Mouse (Mus musculus): ENCODE results near the gene Duoxa1. TPM values are rescaled to one million over a fixed set of nuclear protein-coding genes. Genes with fewer than 3 reads are reported as not detected.
"Not testable (repeated sequence)": the region's sequence is repeated elsewhere in the genome, so short reads cannot be mapped to it uniquely, and the experiment has no call there.

Duoxa1 gene
- total RNA-seq, 2 experiments from 2014 or later: 0.39 TPM; not detected in 1

GRCm38 (mm10) chr2:122334170-122334569 lies 20.6 kb upstream of the Duoxa1 start:
- no peak for DNase-seq
- intact Hi-C loops (cut with DNase I): no loop called here

GRCm38 (mm10) chr2:122332222-122332621 lies 18.7 kb upstream of the Duoxa1 start:
- DNase-seq: no peak
- intact Hi-C loops (cut with DNase I): no loop called here

DNA sequence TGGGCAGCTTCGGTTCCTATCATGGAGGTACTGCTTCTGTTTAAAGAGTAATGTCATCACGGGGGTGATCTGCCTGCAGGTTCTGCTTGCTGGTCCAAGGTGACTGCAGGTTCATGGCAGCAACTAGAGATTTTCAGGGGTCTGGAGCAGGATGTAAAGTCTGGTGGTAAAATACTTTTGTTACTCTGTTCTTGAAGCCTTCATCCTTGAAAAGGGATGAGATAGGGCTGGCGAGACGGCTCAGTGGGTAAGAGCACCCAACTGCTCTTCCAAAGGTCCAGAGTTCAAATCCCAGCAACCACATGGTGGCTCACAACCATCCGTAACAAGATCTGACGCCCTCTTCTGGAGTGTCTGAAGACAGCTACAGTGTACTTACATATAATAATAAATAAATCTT lies 16.8 kb upstream of the Duoxa1 start:
- DNase-seq; intact Hi-C loops (cut with DNase I): not testable (repeated sequence)

GRCm38 (mm10) chr2:122327986-122328385 lies 14.5 kb upstream of the Duoxa1 start:
- intact Hi-C loops (cut with DNase I): no loop called here
- no peak for DNase-seq

GRCm38 (mm10) chr2:122325361-122325760 lies 11.8 kb upstream of the Duoxa1 start:
- no peak for DNase-seq
- intact Hi-C loops (cut with DNase I): no loop called here

DNA sequence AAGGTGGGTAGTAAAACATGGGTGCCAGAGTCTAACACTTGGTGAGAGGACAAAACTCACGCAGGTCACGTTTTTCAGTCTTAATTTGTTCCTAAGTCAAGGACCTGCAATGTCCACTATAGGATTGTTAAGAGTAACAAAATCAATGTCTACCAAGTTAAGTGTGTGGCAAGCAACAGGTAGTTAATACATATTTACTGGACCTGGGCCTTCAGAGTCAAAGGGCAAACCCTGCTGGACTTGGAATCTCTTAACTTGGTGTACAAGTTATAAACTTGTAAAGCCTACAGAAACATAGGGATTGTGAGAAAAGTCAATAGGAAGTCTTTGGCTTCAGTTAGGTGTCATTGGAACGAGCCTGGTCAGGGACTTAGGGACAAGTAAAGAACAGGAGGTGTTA lies 11.1 kb upstream of the Duoxa1 start:
- DNase-seq: no peak
- intact Hi-C loops (cut with DNase I): no loop called here

GRCm38 (mm10) chr2:122323960-122324359 lies 10.4 kb upstream of the Duoxa1 start:
- DNase-seq: no peak
- intact Hi-C loops (cut with DNase I): no loop called here

- DNase-seq: no peak
- intact Hi-C loops (cut with DNase I): no loop called here
Observed at GRCm38 (mm10) chr2:122317384-122317783, 3.9 kb upstream of the Duoxa1 start.

DNA sequence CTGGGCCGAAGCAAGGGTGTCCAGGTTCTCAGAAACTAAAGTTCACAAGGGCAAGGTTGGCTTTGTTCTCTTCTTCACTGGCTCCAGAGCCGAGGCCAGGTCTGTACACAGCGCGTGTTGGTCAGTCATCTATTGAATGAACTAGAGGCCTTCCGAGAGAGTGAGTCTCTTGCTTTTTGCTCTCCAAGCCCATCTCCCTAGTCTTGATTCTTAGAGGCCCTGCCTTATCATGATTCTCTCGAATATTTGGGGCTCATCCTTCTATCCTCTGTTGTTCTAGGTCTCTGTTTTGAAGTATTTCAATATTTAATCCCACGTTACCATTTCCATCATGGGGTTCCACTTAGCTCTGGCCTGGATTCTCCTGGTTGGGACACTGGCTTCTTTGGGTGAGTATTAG lies 1.8 kb upstream of the Duoxa1 start, which contains the start of gene Duox1:
Gene Duox1 (plus strand): TSS at position 301 of the 400 bp plus-strand sequence.
- no peak for DNase-seq
- intact Hi-C loops (cut with DNase I): no loop called here

- intact Hi-C loops (cut with DNase I): no loop called here
- DNase-seq: peak; percentile 62 to 77
Observed at GRCm38 (mm10) chr2:122312722-122313417, 660 bp downstream of the Duoxa1 start.

GRCm38 (mm10) chr2:122311561-122311960 lies 2.0 kb downstream of the Duoxa1 start:
- intact Hi-C loops (cut with DNase I): no loop called here
- DNase-seq: no peak

- no peak for DNase-seq
Observed at GRCm38 (mm10) chr2:122309647-122310046, 3.9 kb downstream of the Duoxa1 start.

GRCm38 (mm10) chr2:122306184-122306583 lies 7.3 kb downstream of the Duoxa1 start:
- intact Hi-C loops (cut with DNase I): no loop called here
- no peak for DNase-seq

More at GRCm38 (mm10) chr2:122309647-122310046, 3.9 kb downstream of the Duoxa1 start:
- intact Hi-C loops (cut with DNase I): no loop called here

GRCm38 (mm10) chr2:122305097-122305892 lies 8.2 kb downstream of the Duoxa1 start:
- intact Hi-C loops (cut with DNase I): no loop called here

GRCm38 (mm10) chr2:122304544-122304943 lies 9.0 kb downstream of the Duoxa1 start:
- intact Hi-C loops (cut with DNase I): loop anchor here (5.0 kb wide), 2 partner anchors 62 to 232 kb away; no protein-coding TSS in a partner anchor
- DNase-seq: no peak

More at GRCm38 (mm10) chr2:122305097-122305892, 8.2 kb downstream of the Duoxa1 start:
- no peak for DNase-seq

GRCm38 (mm10) chr2:122302574-122303241 lies 10.8 kb downstream of the Duoxa1 start:
- intact Hi-C loops (cut with DNase I): loop anchor here (2.0 to 5.0 kb wide), 3 partner anchors 60 to 230 kb away; no protein-coding TSS in a partner anchor
- peak; percentile 52 to 55 for DNase-seq

DNA sequence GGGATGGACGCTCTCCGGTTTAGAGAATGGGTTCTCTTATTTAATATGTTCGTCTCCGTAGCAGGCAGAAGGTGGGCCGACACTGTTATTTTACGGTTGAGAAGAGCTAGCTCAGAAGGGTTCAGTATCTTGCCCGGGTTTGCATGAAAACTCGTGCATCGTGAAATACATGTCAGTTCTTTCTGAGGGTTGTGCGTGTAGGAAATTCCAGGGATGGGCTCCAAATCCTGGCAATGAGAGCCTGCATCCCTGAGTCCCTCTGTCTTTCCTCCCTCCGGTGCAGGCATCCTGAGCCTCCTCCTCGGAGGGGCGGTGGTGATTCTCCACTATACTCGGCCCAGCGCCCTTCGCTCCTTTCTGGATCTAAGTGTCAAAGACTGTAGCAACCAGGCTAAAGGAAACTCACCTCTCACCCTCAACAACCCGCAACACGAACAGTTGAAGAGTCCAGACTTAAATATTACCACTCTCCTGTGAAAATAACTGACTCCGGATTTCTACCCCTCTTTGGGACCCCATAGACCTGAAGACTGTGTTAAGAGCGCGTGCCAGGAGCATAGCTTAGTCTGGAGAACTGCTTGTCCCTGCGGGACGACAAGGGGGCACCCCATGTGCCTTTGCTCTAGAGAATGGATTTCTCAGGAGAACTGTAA lies 11.5 kb downstream of the Duoxa1 start:
- intact Hi-C loops (cut with DNase I): loop anchor here (2.0 to 5.0 kb wide), 3 partner anchors 60 to 230 kb away; no protein-coding TSS in a partner anchor
- DNase-seq: no peak

DNA sequence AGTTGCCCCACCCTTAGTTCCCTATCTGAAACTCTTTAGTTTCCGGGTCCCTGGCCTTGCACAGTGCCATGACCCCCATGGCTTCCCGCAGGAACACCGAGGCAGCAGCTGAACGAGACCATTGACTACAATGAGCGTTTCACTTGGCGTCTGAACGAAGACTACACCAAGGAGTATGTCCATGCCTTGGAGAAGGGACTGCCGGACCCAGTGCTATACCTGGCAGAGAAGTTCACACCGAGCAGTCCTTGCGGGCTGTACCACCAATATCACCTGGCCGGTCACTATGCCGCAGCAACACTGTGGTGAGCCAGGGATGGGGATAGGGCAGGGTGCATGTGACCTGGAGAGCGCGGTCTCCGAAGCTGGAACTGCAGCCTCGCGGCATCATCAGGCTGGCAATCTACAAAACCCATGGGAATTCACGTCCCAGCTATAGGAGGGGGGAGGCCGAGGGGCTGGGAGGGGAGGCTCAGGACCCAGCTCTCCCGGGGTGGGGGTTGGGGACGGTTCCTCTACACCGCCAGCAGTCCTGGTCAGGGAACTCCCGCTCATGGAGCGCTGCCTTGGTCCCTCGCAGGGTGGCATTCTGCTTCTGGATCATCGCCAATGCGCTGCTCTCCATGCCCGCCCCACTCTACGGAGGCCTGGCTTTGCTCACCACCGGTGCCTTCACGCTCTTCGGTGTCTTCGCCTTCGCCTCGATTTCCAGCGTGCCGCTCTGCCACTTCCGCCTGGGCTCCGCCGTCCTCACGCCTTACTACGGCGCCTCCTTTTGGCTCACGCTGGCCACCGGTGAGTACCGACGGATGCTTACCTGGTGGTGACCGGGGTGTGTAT lies 12.2 kb downstream of the Duoxa1 start:
- intact Hi-C loops (cut with DNase I): loop anchor here (5.0 kb wide), 2 partner anchors 59 to 229 kb away; no protein-coding TSS in a partner anchor
- no peak for DNase-seq

DNA sequence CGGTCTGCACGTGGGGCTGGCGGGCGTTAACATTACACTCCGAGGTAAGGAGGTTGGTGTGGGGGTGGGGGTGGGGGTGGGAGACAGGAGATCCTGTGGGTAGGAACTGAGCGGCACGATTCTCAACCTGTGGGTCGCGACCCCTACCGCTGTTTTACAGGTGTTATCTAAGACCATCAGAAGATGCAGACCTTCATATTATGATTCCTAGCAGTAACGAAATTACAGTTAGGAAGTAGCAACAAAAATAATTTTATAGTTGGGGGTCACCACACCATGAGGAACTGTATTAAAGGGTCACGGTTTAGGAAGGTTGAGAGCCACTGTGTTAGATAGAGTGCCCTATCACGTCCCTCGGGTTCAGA lies 12.9 kb downstream of the Duoxa1 start:
- no peak for DNase-seq
- intact Hi-C loops (cut with DNase I): loop anchor here (5.0 kb wide), 2 partner anchors 58 to 228 kb away; no protein-coding TSS in a partner anchor
